Mouse (Mus musculus) embryonic fibroblast, embryonic 13.5 days (primary cell): ENCODE measurements at regions not wholly inside any gene's neighbourhood (a gene's known extent, or its start where the extent isn't known, plus 50 kb on each side); places are given as distances from the start of the nearest gene placed in this dataset.

ENCODE experiments used
- CTCF ChIP-seq: IDR thresholded peaks from 2 replicates; pipeline ENCODE4 v1.5.1; 2011; ENCODE audit warnings: mild to moderate bottlenecking, control low read depth, low read length, moderate library complexity, borderline replicate concordance; ENCODE audit not compliant: insufficient read depth
- POLR2A ChIP-seq: IDR thresholded peaks from 2 replicates; pipeline ENCODE4 v1.6.1; 2011; ENCODE audit warnings: low read depth, mild to moderate bottlenecking, control low read depth, low read length, moderate library complexity

DNA sequence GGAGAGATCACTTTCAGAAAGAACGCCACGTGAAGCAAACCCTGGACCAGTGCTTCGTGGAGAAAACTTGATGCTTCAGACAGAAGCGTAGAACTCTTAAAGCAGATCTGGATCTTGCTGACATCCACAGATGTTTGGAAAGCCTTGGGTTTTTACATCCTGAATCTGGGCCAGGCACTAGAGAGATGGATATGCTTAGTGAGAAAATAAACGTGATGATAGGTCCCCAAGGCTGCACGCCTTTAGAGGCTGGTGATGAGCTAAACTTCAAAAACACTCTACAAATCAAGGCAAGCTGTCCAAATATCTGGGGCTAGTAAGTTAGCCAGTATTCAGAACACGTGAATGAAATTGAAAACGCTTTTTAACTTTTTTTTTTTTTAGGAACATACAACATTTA, 236.7 kb downstream of the Cog6 start:
- TF ChIP-seq CTCF (no peak), POLR2A (no peak)
